Mouse (Mus musculus) bone marrow, adult 2 months (tissue): Measurements from ENCODE around the gene A630095N17Rik.

Experiments
- CTCF ChIP-seq: fragments of 200-500 bp; IDR thresholded peaks from 2 replicates; pipeline ENCODE4 v1.5.1; 2011; ENCODE audit warnings: low read length, control low read depth; ENCODE audit not compliant: control insufficient read depth, insufficient read depth
- POLR2A ChIP-seq: fragments of 200-500 bp; IDR thresholded peaks from 2 replicates; pipeline ENCODE4 v1.6.1; 2011; ENCODE audit warnings: low read depth, mild to moderate bottlenecking, control low read depth, low read length, borderline replicate concordance; ENCODE audit not compliant: control insufficient read depth

GRCm38 (mm10) chr1:75192452-75192851 lies 39.5 kb downstream of the A630095N17Rik start:
- 0 out of 2 replicates have a peak, but pooled peaks have one; percentile 42 for TF ChIP-seq POLR2A
- TF ChIP-seq CTCF, result no peak
